Mouse (Mus musculus) liver, adult 2 months (tissue): Measurements from ENCODE around the gene Gdf10.

ENCODE experiments used
- CTCF ChIP-seq: fragments of 200-500 bp; IDR thresholded peaks from 2 replicates; pipeline ENCODE4 v1.5.1; 2011; ENCODE audit warnings: low read depth, low read length, control low read depth
- POLR2A ChIP-seq: fragments of 200-500 bp; IDR thresholded peaks from 2 replicates; pipeline ENCODE4 v1.6.1; 2011; ENCODE audit warnings: low read length, control low read depth; ENCODE audit not compliant: insufficient read depth; ENCODE audit errors: extremely low read depth

GRCm38 (mm10) chr14:33896628-33897300, 26.6 kb upstream of the Gdf10 start:
- TF ChIP-seq CTCF (no peak), POLR2A (no peak)
